ENCODE assay signal across 20 mouse cellular contexts in genomic region chr15:12895426-12895825, GRCm38 (mm10).
A peak's percentile ranks its signal among the peaks of the same experiment; 100 is the strongest.
DNase-seq lines count a peak whose midpoint lies in the region; ATAC-seq and TF ChIP-seq lines count a peak whose summit lies in the region.
"Had no signal": no experiment of that assay in that cellular context is flagged by ENCODE, and none has a peak within 500 bp of the region (broad histone marks: within the 10 kb centered on the region; RNA-seq: fewer than 3 reads in every experiment).

No protein-coding gene starts in this region.

- ATAC-seq in liver, embryonic 13.5 days (ENCODE audit: low read depth), result no peak
- ATAC-seq in hindbrain, embryonic 14.5 days (ENCODE audit: low FRiP score), result no peak
- ATAC-seq: Patski had no signal

- peak; percentile 23 to 41; a peak in 3 of 4 replicates for TF ChIP-seq EP300 in MEL (IDR thresholded peaks at IDR 0.05; ENCODE audit: low read depth in 1 of 2, low read length in 2 of 2)

- no peaks in the 10 kb centered on the region; the same call in 1 of the 2 replicates for H3K79me2 ChIP-seq in MEL (ENCODE audit: control insufficient read depth, insufficient read depth, low read length, poor library complexity)

- peak overlapping the region; percentile 95 for H3K27ac ChIP-seq in MEL (ENCODE audit: control insufficient read depth, low read depth, low read length)
- H3K27ac ChIP-seq in liver, embryonic 13.5 days, result peak overlapping the region; percentile 90
- H3K27ac ChIP-seq in hindbrain, embryonic 14.5 days, result no peak overlapping the region
- H3K27ac ChIP-seq: forebrain, embryonic 10.5 days; hindbrain, embryonic 10.5 days had no signal

- no peaks in the 10 kb centered on the region for H3K9me3 ChIP-seq in MEL (replicated peaks; ENCODE audit: insufficient read depth, low read length)
- H3K9me3 ChIP-seq in liver, embryonic 13.5 days (replicated peaks), result no peaks in the 10 kb centered on the region
- H3K9me3 ChIP-seq in hindbrain, embryonic 14.5 days (ENCODE audit: control insufficient read depth, low read length), result no peaks in the 10 kb centered on the region
- H3K9me3 ChIP-seq: forebrain, embryonic 10.5 days; hindbrain, embryonic 10.5 days had no signal

- peak overlapping the region; percentile 54 for H3K4me2 ChIP-seq in liver, embryonic 13.5 days
- H3K4me2 ChIP-seq in hindbrain, embryonic 14.5 days (replicated peaks), result no peak overlapping the region

- DNase-seq in layer of hippocampus, adult 9-11 months, result peak; percentile 19
- no peak for DNase-seq in layer of hippocampus, postnatal 14 days (ENCODE audit: low spot score in 2 of 2)
- DNase-seq in CD4-positive helper T cell, adult 2 months (ENCODE audit: low read depth, low spot score), result peak; percentile 89
- peak; percentile 80 for DNase-seq in MEL (ENCODE audit: low read depth, low spot score)
- no peak for DNase-seq in liver, embryonic 13.5 days
- DNase-seq in cerebellum, adult 9-10 months, result no peak
- DNase-seq in hindbrain, embryonic 14.5 days (ENCODE audit: low spot score), result no peak
- no peak for DNase-seq in ovary, postnatal 14 days (ENCODE audit: low spot score)
- DNase-seq: adrenal gland, postnatal 36 days; cerebellum, adult 18-20 months; gastrocnemius, postnatal 25 days; kidney, adult 8-10 months; kidney, postnatal 36 days; lung, adult 2 months; retina, postnatal 1 day; thymus, adult 18-20 months had no signal

- peak overlapping the region; percentile 52 to 53 for H3K4me3 ChIP-seq in MEL (ENCODE audit: control insufficient read depth in 1 of 2, insufficient read depth in 1 of 2, low read depth in 2 of 2, low read length in 2 of 2)
- H3K4me3 ChIP-seq in liver, embryonic 13.5 days (replicated peaks), result no peak overlapping the region
- H3K4me3 ChIP-seq in hindbrain, embryonic 14.5 days (replicated peaks; ENCODE audit: low read length), result no peak overlapping the region
- H3K4me3 ChIP-seq: forebrain, embryonic 10.5 days; hindbrain, embryonic 10.5 days had no signal

- no peak for TF ChIP-seq CTCF in MEL (IDR thresholded peaks at IDR 0.05 in 2 of 3, conservative IDR thresholded peaks at IDR 0.05 in 1 of 3; ENCODE audit: control insufficient read depth in 1 of 3, insufficient read depth in 1 of 3, low read depth in 2 of 3, low read length in 3 of 3, poor library complexity in 1 of 3, severe bottlenecking in 1 of 3)

- 75% methylated on average over 13 of the region's 13 CpGs for WGBS in liver, embryonic 13.5 days (ENCODE audit: insufficient replicate concordance)
- 94% methylated on average over 13 of the region's 13 CpGs for WGBS in hindbrain, embryonic 14.5 days

- H3K27me3 ChIP-seq in MEL (ENCODE audit: control insufficient read depth in 1 of 2, insufficient read depth in 2 of 2, low read length in 2 of 2), result no peaks in the 10 kb centered on the region
- H3K27me3 ChIP-seq in liver, embryonic 13.5 days, result no peaks in the 10 kb centered on the region
- H3K27me3 ChIP-seq in hindbrain, embryonic 14.5 days (ENCODE audit: control insufficient read depth, insufficient read depth, low read length), result no peaks in the 10 kb centered on the region
- H3K27me3 ChIP-seq: megakaryocyte, embryonic 14.5 days; Patski had no signal

- peak; percentile 20 to 21; a peak in 2 of 4 replicates for TF ChIP-seq POLR2A in MEL (IDR thresholded peaks at IDR 0.05; ENCODE audit: control insufficient read depth in 1 of 2, insufficient read depth in 1 of 2, low read depth in 1 of 2, low read length in 2 of 2, poor library complexity in 1 of 2)

- TF ChIP-seq RAD21 in MEL (IDR thresholded peaks at IDR 0.05; ENCODE audit: low read depth, low read length), result no peak

- peaks cover 12 to 28% of the 10 kb centered on the region in 2 experiments for H3K4me1 ChIP-seq in MEL (ENCODE audit: control insufficient read depth in 1 of 2, insufficient read depth in 2 of 2, low read length in 2 of 2)
- peaks cover 36% of the 10 kb centered on the region for H3K4me1 ChIP-seq in liver, embryonic 13.5 days (replicated peaks)
- no peaks in the 10 kb centered on the region for H3K4me1 ChIP-seq in hindbrain, embryonic 14.5 days (replicated peaks; ENCODE audit: control insufficient read depth, insufficient read depth, low read length)
- H3K4me1 ChIP-seq: forebrain, embryonic 10.5 days; hindbrain, embryonic 10.5 days had no signal

- peaks cover 7 to 26% of the 10 kb centered on the region in 2 experiments; a peak in 3 of 4 replicates for H3K36me3 ChIP-seq in MEL (ENCODE audit: control insufficient read depth in 1 of 2, insufficient read depth in 2 of 2, low read length in 2 of 2)
- peaks cover 58% of the 10 kb centered on the region for H3K36me3 ChIP-seq in liver, embryonic 13.5 days
- peaks cover 75% of the 10 kb centered on the region for H3K36me3 ChIP-seq in hindbrain, embryonic 14.5 days (replicated peaks; ENCODE audit: control insufficient read depth, insufficient read depth)

- H3K9ac ChIP-seq in MEL (ENCODE audit: control insufficient read depth, low read depth, low read length, poor library complexity, severe bottlenecking), result peak overlapping the region; percentile 67
- no peak overlapping the region for H3K9ac ChIP-seq in liver, embryonic 13.5 days
- H3K9ac ChIP-seq in hindbrain, embryonic 14.5 days, result no peak overlapping the region

TF ChIP-seq in MEL, 35 proteins besides CTCF, POLR2A, EP300 and RAD21:
- no peak for TF ChIP-seq MEF2A (IDR thresholded peaks at IDR 0.05; ENCODE audit: extremely low read depth, insufficient replicate concordance, low read depth, low read length, poor library complexity, severe bottlenecking)
- peak; percentile 27; the same call in 1 of the 2 replicates for TF ChIP-seq SIN3A (IDR thresholded peaks at IDR 0.05; ENCODE audit: low read length)
- no peak for TF ChIP-seq MAZ (IDR thresholded peaks at IDR 0.05; ENCODE audit: low read depth, low read length)
- peak; percentile 83 for TF ChIP-seq TBP (IDR thresholded peaks at IDR 0.05; ENCODE audit: low read depth, low read length)

Comparison
In these comparisons a context has a peak if more than half of its experiments do, and no peak if none do; other contexts are left out.
1. DNase-seq: peak in layer of hippocampus, adult 9-11 months (single experiment), CD4-positive helper T cell, adult 2 months (single experiment) and MEL (single experiment); none in layer of hippocampus, postnatal 14 days (0 of 2), liver, embryonic 13.5 days (single experiment), cerebellum, adult 9-10 months (single experiment), hindbrain, embryonic 14.5 days (single experiment) and ovary, postnatal 14 days (single experiment).
2. H3K4me3 ChIP-seq: peak in MEL (2 of 2); none in liver, embryonic 13.5 days (single experiment) and hindbrain, embryonic 14.5 days (single experiment).